Mouse (Mus musculus) hindbrain, embryonic 16.5 days (tissue): Measurements from ENCODE around the gene Laptm5. TPM values are rescaled to one million over a fixed set of nuclear protein-coding genes. Genes with fewer than 3 reads are reported as not detected.

Experiments used
- ATAC-seq: fragments of 200-750 bp; cut with Nextera tagmentation; 2 replicates; pipeline ENCODE4 v1.8.0; 2017; ENCODE audit warnings: moderate TSS enrichment, moderate library complexity
- H3K27ac ChIP-seq: fragments of 300-500 bp; sonication (generic); 2 replicates; pipeline ENCODE4 v1.5.1; 2014; ENCODE audit warnings: low read depth, mild to moderate bottlenecking, control low read depth, low read length, moderate library complexity
- H3K27me3 ChIP-seq: fragments of 300-500 bp; sonication (generic); replicated peaks from 2 replicates; pipeline ENCODE4 v1.6.1; 2014; ENCODE audit warnings: low read length; ENCODE audit not compliant: control insufficient read depth, insufficient read depth
- H3K36me3 ChIP-seq: fragments of 300-500 bp; sonication (generic); 2 replicates; pipeline ENCODE4 v1.6.1; 2014; ENCODE audit warnings: mild to moderate bottlenecking, low read length, moderate library complexity, mixed read lengths; ENCODE audit not compliant: control insufficient read depth, insufficient read depth
- H3K4me1 ChIP-seq: fragments of 300-500 bp; sonication (generic); 2 replicates; pipeline ENCODE4 v1.6.1; 2014; ENCODE audit warnings: low read depth, low read length; ENCODE audit not compliant: control insufficient read depth, insufficient read depth
- H3K4me2 ChIP-seq: fragments of 300-500 bp; sonication (generic); 2 replicates; pipeline ENCODE4 v1.6.1; 2014; ENCODE audit warnings: mild to moderate bottlenecking, low read length, control low read depth, moderate library complexity
- H3K4me3 ChIP-seq: fragments of 300-500 bp; sonication (generic); 2 replicates; pipeline ENCODE4 v1.5.1; 2014; ENCODE audit warnings: mild to moderate bottlenecking, low read length, control low read depth, moderate library complexity
- H3K9ac ChIP-seq: fragments of 300-500 bp; sonication (generic); 2 replicates; pipeline ENCODE4 v1.6.1; 2014; ENCODE audit warnings: low read depth, mild to moderate bottlenecking, control low read depth, low read length, moderate library complexity
- H3K9me3 ChIP-seq: fragments of 300-500 bp; sonication (generic); 2 replicates; pipeline ENCODE4 v1.6.1; 2014; ENCODE audit warnings: mild to moderate bottlenecking, low read length, moderate library complexity; ENCODE audit not compliant: control insufficient read depth
- WGBS: fragments of 180-500 bp; shearing (Covaris S2); extraction: QIAGEN DNeasy Blood & Tissue Kit; methylation state at CpG from one replicate; pipeline ENCODE4 v1.1.7; 2014; 5-methylcytosine and 5-hydroxymethylcytosine counted together
- polyA plus RNA-seq: library from polyadenylated mRNA; unstranded; fragments of >200 nt; fragmentation: Nextera tagmentation; extraction: Ambion mirVana; gene quantifications from 2 replicates; pipeline ENCODE4 v1.2.1, GENCODE M21; 2015

Laptm5 gene
- polyA plus RNA-seq, 1 experiment from 2014 or later: 27.2 TPM

GRCm38 (mm10) chr4:130914527-130914926, 1.6 kb downstream of the Laptm5 start:
- 80% methylated on average over 7 of the region's 7 CpGs for WGBS
- Histone ChIP-seq H3K9ac (no peak overlapping the region), H3K4me2 (no peak overlapping the region), H3K9me3 (no peaks in the 10 kb centered on the region), H3K27ac (no peak overlapping the region), H3K4me3 (no peak overlapping the region), H3K27me3 (no peaks in the 10 kb centered on the region), H3K36me3 (no peaks in the 10 kb centered on the region), H3K4me1 (no peaks in the 10 kb centered on the region)
- no peak for ATAC-seq

GRCm38 (mm10) chr4:130915006-130915667, 2.2 kb downstream of the Laptm5 start:
- Histone ChIP-seq H3K27ac (no peak overlapping the region), H3K4me1 (no peaks in the 10 kb centered on the region; the same call in 1 of the 2 replicates), H3K9me3 (no peaks in the 10 kb centered on the region), H3K9ac (no peak overlapping the region), H3K4me3 (no peak overlapping the region), H3K4me2 (no peak overlapping the region), H3K36me3 (no peaks in the 10 kb centered on the region), H3K27me3 (no peaks in the 10 kb centered on the region)
- no peak for ATAC-seq
- 77% methylated on average over 12 of the region's 12 CpGs for WGBS

GRCm38 (mm10) chr4:130915668-130916035, 2.7 kb downstream of the Laptm5 start:
- Histone ChIP-seq H3K9me3 (no peaks in the 10 kb centered on the region), H3K9ac (no peak overlapping the region), H3K4me2 (no peak overlapping the region), H3K36me3 (no peaks in the 10 kb centered on the region), H3K27ac (no peak overlapping the region), H3K4me3 (no peak overlapping the region), H3K27me3 (no peaks in the 10 kb centered on the region), H3K4me1 (no peaks in the 10 kb centered on the region; the same call in 1 of the 2 replicates)
- ATAC-seq: no peak
- WGBS: 55% methylated on average over 7 of the region's 7 CpGs

GRCm38 (mm10) chr4:130916639-130917038, 3.7 kb downstream of the Laptm5 start:
- Histone ChIP-seq H3K9me3 (no peaks in the 10 kb centered on the region), H3K36me3 (no peaks in the 10 kb centered on the region), H3K4me3 (no peak overlapping the region), H3K4me2 (no peak overlapping the region), H3K4me1 (peaks cover 4% of the 10 kb centered on the region; the same call in 1 of the 2 replicates), H3K27me3 (no peaks in the 10 kb centered on the region), H3K27ac (no peak overlapping the region), H3K9ac (no peak overlapping the region)
- no peak for ATAC-seq
- WGBS: 83% methylated on average over 7 of the region's 7 CpGs

GRCm38 (mm10) chr4:130917564-130917963, 4.6 kb downstream of the Laptm5 start:
- no peak for ATAC-seq
- H3K27me3 ChIP-seq: peaks cover 3% of the 10 kb centered on the region; the same call in 1 of the 2 replicates
- H3K4me2 ChIP-seq: no peak overlapping the region
- no peaks in the 10 kb centered on the region for H3K9me3 ChIP-seq
- no peaks in the 10 kb centered on the region for H3K36me3 ChIP-seq
- no peak overlapping the region for H3K4me3 ChIP-seq
- WGBS: 78% methylated on average over 4 of the region's 4 CpGs
- H3K9ac ChIP-seq: no peak overlapping the region
- H3K4me1 ChIP-seq: peaks cover 4% of the 10 kb centered on the region; the same call in 1 of the 2 replicates
- H3K27ac ChIP-seq: no peak overlapping the region

GRCm38 (mm10) chr4:130918805-130919749, 6.2 kb downstream of the Laptm5 start:
- no peak for ATAC-seq
- no peak overlapping the region for H3K27ac ChIP-seq
- no peak overlapping the region for H3K4me3 ChIP-seq
- H3K4me2 ChIP-seq: no peak overlapping the region
- H3K9ac ChIP-seq: no peak overlapping the region
- H3K27me3 ChIP-seq: peaks cover 3% of the 10 kb centered on the region; the same call in 1 of the 2 replicates
- 72% methylated on average over 10 of the region's 10 CpGs for WGBS
- H3K4me1 ChIP-seq: peaks cover 4% of the 10 kb centered on the region; the same call in 1 of the 2 replicates
- H3K36me3 ChIP-seq: no peaks in the 10 kb centered on the region
- H3K9me3 ChIP-seq: no peaks in the 10 kb centered on the region

GRCm38 (mm10) chr4:130919750-130920356, 6.9 kb downstream of the Laptm5 start:
- Histone ChIP-seq H3K4me1 (peaks cover 4% of the 10 kb centered on the region; the same call in 1 of the 2 replicates), H3K9me3 (no peaks in the 10 kb centered on the region), H3K36me3 (no peaks in the 10 kb centered on the region), H3K9ac (no peak overlapping the region), H3K4me3 (no peak overlapping the region), H3K27me3 (peaks cover 3% of the 10 kb centered on the region; the same call in 1 of the 2 replicates), H3K27ac (no peak overlapping the region), H3K4me2 (no peak overlapping the region)
- WGBS: 63% methylated on average over 9 of the region's 9 CpGs
- no peak for ATAC-seq

- WGBS: 31% methylated on average over 12 of the region's 12 CpGs
- peaks cover 4% of the 10 kb centered on the region; the same call in 1 of the 2 replicates for H3K4me1 ChIP-seq
- no peak overlapping the region for H3K9ac ChIP-seq
- H3K9me3 ChIP-seq: no peaks in the 10 kb centered on the region
- 0 out of 2 replicates have a peak, but pooled peaks have one; percentile 56 for ATAC-seq
- no peaks in the 10 kb centered on the region for H3K36me3 ChIP-seq
- peaks cover 3% of the 10 kb centered on the region; the same call in 1 of the 2 replicates for H3K27me3 ChIP-seq
- no peak overlapping the region for H3K4me2 ChIP-seq
- H3K27ac ChIP-seq: no peak overlapping the region
- no peak overlapping the region for H3K4me3 ChIP-seq
Measured at GRCm38 (mm10) chr4:130920951-130921693, 8.2 kb downstream of the Laptm5 start.
